Mouse (Mus musculus): Measurements from ENCODE around the gene Nr2c2ap. TPM values are rescaled to one million over a fixed set of nuclear protein-coding genes. Genes with fewer than 3 reads are reported as not detected.

The Nr2c2ap gene
- polyA plus RNA-seq (2012; rRNA removed), result 14.4 and 18.8 TPM in 2 replicates

DNA sequence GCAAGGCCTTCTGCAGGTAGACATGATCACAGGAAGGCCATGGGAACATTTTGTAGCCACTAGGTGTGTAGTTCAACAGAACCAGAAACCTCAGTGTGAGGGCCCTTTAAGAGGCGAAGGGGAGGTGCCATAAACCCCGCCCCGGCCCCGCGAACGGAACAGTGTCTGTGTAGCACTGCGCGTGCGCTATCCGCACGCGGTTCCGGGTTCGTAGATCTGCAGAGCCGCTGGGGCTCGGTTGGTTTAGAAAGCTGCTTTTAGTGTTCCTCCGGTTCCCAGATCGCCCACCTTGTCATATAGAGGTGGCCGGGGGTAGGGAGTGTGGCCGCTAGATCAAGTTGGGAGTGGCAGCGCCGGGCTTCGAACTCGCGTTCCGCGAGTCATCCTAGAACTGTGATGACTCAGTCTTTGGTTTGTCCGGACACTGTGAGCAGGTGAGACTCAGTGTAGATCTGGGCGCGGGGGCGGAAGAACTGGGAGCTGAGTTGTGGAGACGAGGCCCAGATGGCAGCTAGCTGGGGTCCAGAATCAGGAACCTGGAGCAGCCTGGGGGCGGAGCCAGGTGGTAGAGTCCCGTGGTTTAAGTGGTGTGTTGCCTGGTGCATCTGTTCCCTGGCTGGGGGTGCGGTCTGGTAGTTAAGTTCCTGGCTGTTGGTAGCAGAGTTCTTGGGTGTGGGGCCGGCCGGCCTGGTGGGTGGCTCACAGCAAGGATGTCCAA, at the start of gene Nr2c2ap:
Gene Nr2c2ap, plus strand, starts transcription at position 168 of the 718 bp plus-strand sequence.

DNA sequence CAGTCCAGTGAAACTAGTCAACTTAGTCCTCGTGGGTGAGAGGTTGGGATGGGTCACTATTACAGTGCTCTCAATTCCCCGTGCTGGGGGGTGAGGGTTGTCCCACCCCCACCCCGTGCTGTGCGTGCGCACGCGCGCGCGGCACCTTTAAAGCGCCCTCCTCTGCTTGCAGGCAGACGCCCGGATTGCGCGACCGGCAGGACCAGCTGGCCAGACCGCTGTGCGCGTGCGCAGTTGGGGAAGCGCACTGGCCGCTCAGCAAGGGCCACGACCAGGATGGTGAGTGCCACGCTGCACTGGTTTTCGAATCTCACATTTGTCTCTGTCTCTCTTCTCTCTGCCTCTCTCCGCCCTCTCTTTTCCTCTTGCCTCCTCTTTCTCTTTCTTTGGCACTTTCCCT, 47.8 kb upstream of the Nr2c2ap start, which contains the start of gene Hapln4:
Gene Hapln4, plus strand, starts transcription at position 173 of the 400 bp plus-strand sequence.

DNA sequence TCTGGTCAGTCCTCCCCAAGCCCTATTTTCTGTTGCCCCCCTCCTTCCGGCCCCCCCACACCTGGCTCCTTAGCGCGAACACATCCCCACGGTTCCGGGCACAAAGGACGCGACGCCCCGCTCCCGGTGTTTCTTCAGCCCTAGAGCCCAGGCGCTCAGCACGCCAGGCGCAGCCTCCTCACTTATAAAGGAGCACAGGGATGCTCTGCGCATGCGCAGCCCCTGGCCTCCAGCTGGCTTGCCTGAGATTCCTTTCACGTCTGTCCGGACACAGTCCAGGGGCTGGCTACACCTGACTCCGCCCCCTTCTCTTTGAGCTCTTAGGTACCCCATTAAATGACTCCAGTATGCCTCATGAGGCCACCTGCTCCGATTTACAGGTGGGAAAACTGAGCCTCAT, 10.5 kb upstream of the Nr2c2ap start, which contains the start of gene Ncan:
Gene Ncan, minus strand, starts transcription at position 207 of the 400 bp plus-strand sequence.

DNA sequence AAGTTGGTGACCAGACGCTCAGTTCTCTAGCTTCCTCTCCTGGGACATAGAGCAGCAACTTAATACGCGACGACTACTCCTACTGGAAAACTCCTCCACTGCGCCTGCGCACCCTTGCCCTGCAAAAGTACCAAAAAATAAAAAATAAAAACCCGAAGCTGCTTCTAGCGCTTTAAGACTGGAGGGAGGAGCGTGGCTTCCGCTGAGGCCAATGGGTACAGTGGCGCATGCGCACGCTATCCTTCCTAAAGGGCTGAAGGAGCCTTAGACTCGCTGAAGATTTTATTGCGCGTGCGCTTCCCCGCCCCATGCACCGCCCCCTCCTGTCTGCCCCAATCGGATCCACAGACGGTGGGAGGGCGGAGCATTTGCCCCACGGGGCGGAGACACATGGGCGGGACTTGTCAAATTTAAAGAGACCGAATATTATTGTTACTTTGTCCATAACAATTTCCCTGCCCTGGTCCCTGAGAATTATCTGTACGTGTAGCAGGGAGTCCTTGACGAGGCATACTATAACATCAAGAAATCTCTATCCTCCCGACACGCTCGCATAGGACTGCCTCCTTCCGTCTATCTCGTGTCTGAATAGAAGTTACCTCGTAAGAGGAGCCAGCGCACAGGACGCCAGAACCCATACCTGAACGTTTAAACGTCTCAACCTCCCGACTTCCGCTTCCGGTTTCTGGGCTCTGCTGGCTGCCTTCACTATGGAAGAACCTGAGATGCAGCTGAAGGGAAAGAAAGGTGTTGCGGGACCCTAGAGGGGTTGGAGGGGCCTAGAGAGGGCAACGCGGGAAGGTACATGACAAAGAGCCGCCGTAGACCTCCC, 8.1 kb downstream of the Nr2c2ap start, which contains the start of the genes Rfxank, Borcs8 and Mef2b:
Gene Rfxank, minus strand, starts transcription at position 129 of the 832 bp plus-strand sequence.
Gene Borcs8, plus strand, starts transcription at position 474 of the 832 bp plus-strand sequence.
Gene Mef2b, plus strand, starts transcription at position 686 of the 832 bp plus-strand sequence.

DNA sequence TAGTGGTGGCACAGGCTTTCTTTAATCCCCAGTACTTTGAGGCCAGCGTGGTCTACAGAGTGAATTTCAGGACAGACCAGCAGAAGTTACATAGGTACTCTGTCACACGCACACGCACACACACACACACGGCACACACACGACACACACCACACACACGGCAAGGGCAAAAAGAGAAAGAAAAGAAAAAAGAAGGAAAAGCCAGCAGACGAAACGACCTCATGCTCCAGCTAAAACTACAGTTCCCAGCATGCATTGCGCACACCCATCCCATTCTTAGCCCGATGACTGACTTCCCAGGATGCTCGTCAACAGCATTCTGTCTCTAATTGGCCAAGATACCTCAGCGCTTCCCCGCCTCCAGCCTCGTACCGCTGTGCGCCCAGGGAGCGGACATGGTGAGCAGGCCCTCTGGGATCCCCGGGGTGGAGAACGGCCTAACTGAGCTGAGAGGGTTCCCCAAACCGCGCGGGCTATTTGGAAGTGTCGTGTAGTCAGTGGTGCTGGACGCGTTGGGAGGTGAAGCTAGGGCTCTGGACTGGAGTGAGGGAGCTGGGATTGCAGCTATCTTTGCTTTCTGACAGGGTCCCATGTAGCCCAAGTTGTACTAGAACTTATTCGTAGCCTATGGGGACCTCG, 41.0 kb downstream of the Nr2c2ap start, which contains the start of gene Tmem161a:
Gene Tmem161a, plus strand, starts transcription at position 314 of the 639 bp plus-strand sequence.

Other genes starting within 250 kb of the Nr2c2ap start
- gene Cilp2, start 243.6 kb upstream of the Nr2c2ap start, polyA plus RNA-seq (2012; rRNA removed), result 0.48 and 0.56 TPM in 2 replicates
- gene Tssk6, start 229.1 kb upstream of the Nr2c2ap start, polyA plus RNA-seq (2012; rRNA removed), result 0.50 and 0.51 TPM in 2 replicates
- gene Ndufa13, start 228.8 kb upstream of the Nr2c2ap start, polyA plus RNA-seq (2012; rRNA removed), result 106 and 170 TPM in 2 replicates
- 5.5 and 10.0 TPM in 2 replicates for gene Yjefn3, start 228.6 kb upstream of the Nr2c2ap start, polyA plus RNA-seq (2012; rRNA removed)
- 70.6 and 123 TPM in 2 replicates for gene Gatad2a, start 134.9 kb upstream of the Nr2c2ap start, polyA plus RNA-seq (2012; rRNA removed)
- gene Mau2, start 88.6 kb upstream of the Nr2c2ap start, polyA plus RNA-seq (2012; rRNA removed), result 48.0 and 84.9 TPM in 2 replicates
- gene Sugp1, start 88.5 kb upstream of the Nr2c2ap start, polyA plus RNA-seq (2012; rRNA removed), result 27.0 and 29.2 TPM in 2 replicates
- 4.4 and 5.1 TPM in 2 replicates for gene Tm6sf2, start 58.4 kb upstream of the Nr2c2ap start, polyA plus RNA-seq (2012; rRNA removed)
- 0.08 and 0.17 TPM in 2 replicates for gene Hapln4, start 47.9 kb upstream of the Nr2c2ap start, polyA plus RNA-seq (2012; rRNA removed)
- 24.0 and 32.7 TPM in 2 replicates for gene Ncan, start 10.5 kb upstream of the Nr2c2ap start, polyA plus RNA-seq (2012; rRNA removed)
- gene Rfxank, start 7.8 kb downstream of the Nr2c2ap start, polyA plus RNA-seq (2012; rRNA removed), result 21.7 and 26.6 TPM in 2 replicates
- 48.8 and 80.2 TPM in 2 replicates for gene Borcs8, start 8.2 kb downstream of the Nr2c2ap start, polyA plus RNA-seq (2012; rRNA removed)
- 0.25 and 0.31 TPM in 2 replicates for gene Mef2b, start 8.4 kb downstream of the Nr2c2ap start, polyA plus RNA-seq (2012; rRNA removed)
- 80.2 and 80.4 TPM in 2 replicates for gene Tmem161a, start 41.0 kb downstream of the Nr2c2ap start, polyA plus RNA-seq (2012; rRNA removed)
- gene Slc25a42, start 81.0 kb downstream of the Nr2c2ap start, polyA plus RNA-seq (2012; rRNA removed), result 8.8 and 12.3 TPM in 2 replicates
- gene Sugp2, start 102.9 kb downstream of the Nr2c2ap start, polyA plus RNA-seq (2012; rRNA removed), result 79.3 and 93.7 TPM in 2 replicates
- 34.0 and 35.4 TPM in 2 replicates for gene Armc6, start 103.1 kb downstream of the Nr2c2ap start, polyA plus RNA-seq (2012; rRNA removed)
- gene Homer3, start 151.5 kb downstream of the Nr2c2ap start, polyA plus RNA-seq (2012; rRNA removed), result 117 and 118 TPM in 2 replicates
- gene Ddx49, start 171.2 kb downstream of the Nr2c2ap start, polyA plus RNA-seq (2012; rRNA removed), result 54.6 and 70.9 TPM in 2 replicates
- gene Cope, start 171.2 kb downstream of the Nr2c2ap start, polyA plus RNA-seq (2012; rRNA removed), result 214 and 227 TPM in 2 replicates
- 6.7 and 8.8 TPM in 2 replicates for gene Cers1, start 184.4 kb downstream of the Nr2c2ap start, polyA plus RNA-seq (2012; rRNA removed)
- gene Gdf1, start 198.5 kb downstream of the Nr2c2ap start, polyA plus RNA-seq (2012; rRNA removed), result 3.1 and 7.7 TPM in 2 replicates
- gene Upf1, start 221.9 kb downstream of the Nr2c2ap start, polyA plus RNA-seq (2012; rRNA removed), result 39.3 and 42.0 TPM in 2 replicates
- 0.28 and 0.31 TPM in 2 replicates for gene Comp, start 242.2 kb downstream of the Nr2c2ap start, polyA plus RNA-seq (2012; rRNA removed)

Data from central nervous system, embryonic 11.5 days (tissue).